Mouse (Mus musculus): ENCODE results near the gene Acp2. TPM values are rescaled to one million over a fixed set of nuclear protein-coding genes. Genes with fewer than 3 reads are reported as not detected.

Gene Acp2
- polyA plus RNA-seq, 1 experiment, result 24.7 TPM

DNA sequence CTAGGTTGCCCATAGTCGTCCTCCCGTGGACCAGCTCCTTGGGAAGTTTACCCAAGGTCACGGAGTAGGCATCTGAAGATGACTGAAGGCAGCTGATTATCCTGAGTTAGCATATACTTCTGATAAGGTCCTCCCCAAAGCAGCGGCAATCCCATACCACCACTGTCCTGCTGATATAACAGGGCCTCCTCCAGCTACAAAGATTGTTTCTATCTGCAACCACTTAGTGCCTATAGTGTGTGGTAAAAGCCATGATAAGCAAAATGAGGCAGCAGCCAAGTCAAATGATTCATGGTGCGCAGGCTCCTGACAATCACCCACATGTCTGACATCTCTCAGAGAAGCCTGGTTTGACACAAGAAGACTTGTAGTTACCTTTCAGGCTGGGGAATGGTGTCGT lies 37.7 kb upstream of the Acp2 start:
- no peak overlapping the region for H3K4me3 ChIP-seq (ENCODE audit: low read depth, low read length)
- H3K36me3 ChIP-seq (ENCODE audit: control insufficient read depth, insufficient read depth, low read length), result peaks cover 71% of the 10 kb centered on the region
- no peaks in the 10 kb centered on the region for H3K27me3 ChIP-seq (ENCODE audit: control insufficient read depth, insufficient read depth, low read length)
- H3K27ac ChIP-seq (ENCODE audit: insufficient read depth, low read depth, low read length), result no peak overlapping the region
- H3K4me1 ChIP-seq (ENCODE audit: control insufficient read depth, insufficient read depth, insufficient read length, low read length), result no peaks in the 10 kb centered on the region
- TF ChIP-seq POLR2A (IDR thresholded peaks at IDR 0.05; ENCODE audit: low read depth, low read length) (no peak), CTCF (IDR thresholded peaks at IDR 0.05; ENCODE audit: extremely low read depth, insufficient read length, insufficient replicate concordance, low read depth, low read length) (no peak)
- 83% methylated on average over 6 of the region's 6 CpGs for WGBS

DNA sequence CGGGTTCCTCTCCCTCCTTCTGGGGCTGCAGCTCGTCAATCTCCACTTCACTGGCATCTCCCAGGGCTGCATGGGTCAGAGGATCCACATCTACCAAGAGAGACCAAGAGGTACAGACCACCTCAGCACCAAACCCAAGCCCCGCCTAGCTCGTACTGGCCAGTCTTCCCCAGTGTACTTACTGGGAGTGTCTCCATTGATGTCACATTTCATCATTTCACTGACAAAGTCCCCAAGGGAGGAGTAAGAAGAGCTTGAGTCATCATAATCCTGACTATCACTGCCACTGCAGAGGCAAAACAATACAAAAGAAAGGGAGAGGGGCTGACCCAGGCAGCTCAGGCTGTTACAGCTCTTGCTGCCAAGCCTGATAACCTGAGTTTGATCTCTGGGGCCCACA lies 35.1 kb upstream of the Acp2 start:
- 82% methylated on average over 4 of the region's 4 CpGs for WGBS

DNA sequence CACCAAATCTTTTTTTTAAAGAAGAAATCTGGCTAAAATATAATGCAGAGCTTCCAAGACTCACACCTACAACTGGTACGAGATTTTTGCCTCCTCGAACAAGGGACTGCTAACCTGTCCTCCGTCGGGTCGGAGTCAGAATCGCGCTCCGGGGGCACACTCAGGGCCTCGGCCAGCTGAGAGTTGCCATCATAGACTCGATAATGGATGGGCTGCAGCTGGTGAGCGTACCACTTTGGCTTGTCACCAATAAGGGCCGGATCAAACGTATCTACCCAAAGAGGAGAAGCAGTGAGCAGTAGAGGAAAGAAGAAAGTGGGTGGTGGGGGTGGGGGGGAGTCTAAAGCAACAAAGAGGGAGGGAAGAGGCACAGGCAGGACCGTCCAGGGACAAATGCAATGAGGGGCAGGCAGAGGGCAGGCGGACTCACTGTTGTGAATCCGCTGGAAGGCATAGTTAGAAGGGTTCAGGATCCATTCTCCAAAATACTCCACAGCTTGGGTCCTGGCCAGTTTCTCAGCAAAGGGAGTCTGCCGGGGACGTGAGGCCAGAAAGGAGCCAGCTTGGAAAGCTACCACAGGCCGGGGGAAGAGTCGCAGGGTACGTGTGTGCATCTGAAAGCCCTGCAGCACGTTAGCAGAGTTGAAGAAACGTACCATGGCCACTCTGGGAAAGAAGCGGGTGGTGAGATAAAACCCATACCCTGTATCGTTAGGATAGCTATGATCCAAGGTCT lies 32.9 kb upstream of the Acp2 start:
- no peak overlapping the region for H3K27ac ChIP-seq (ENCODE audit: insufficient read depth, low read depth, low read length)
- H3K27me3 ChIP-seq (ENCODE audit: control insufficient read depth, insufficient read depth, low read length), result no peaks in the 10 kb centered on the region
- H3K36me3 ChIP-seq (ENCODE audit: control insufficient read depth, insufficient read depth, low read length), result peaks cover 59% of the 10 kb centered on the region
- no peaks in the 10 kb centered on the region for H3K4me1 ChIP-seq (ENCODE audit: control insufficient read depth, insufficient read depth, insufficient read length, low read length)
- TF ChIP-seq POLR2A (IDR thresholded peaks at IDR 0.05; ENCODE audit: low read depth, low read length) (no peak), CTCF (IDR thresholded peaks at IDR 0.05; ENCODE audit: extremely low read depth, insufficient read length, insufficient replicate concordance, low read depth, low read length) (no peak)
- WGBS, result 93% methylated on average over 25 of the region's 25 CpGs
- H3K4me3 ChIP-seq (ENCODE audit: low read depth, low read length), result no peak overlapping the region

More for the DNA sequence above, 35.1 kb upstream of the Acp2 start:
- peaks cover 63% of the 10 kb centered on the region for H3K36me3 ChIP-seq (ENCODE audit: control insufficient read depth, insufficient read depth, low read length)
- TF ChIP-seq POLR2A (IDR thresholded peaks at IDR 0.05; ENCODE audit: low read depth, low read length), result no peak
- TF ChIP-seq CTCF (IDR thresholded peaks at IDR 0.05; ENCODE audit: extremely low read depth, insufficient read length, insufficient replicate concordance, low read depth, low read length), result no peak
- no peaks in the 10 kb centered on the region for H3K4me1 ChIP-seq (ENCODE audit: control insufficient read depth, insufficient read depth, insufficient read length, low read length)
- H3K27me3 ChIP-seq (ENCODE audit: control insufficient read depth, insufficient read depth, low read length), result no peaks in the 10 kb centered on the region
- H3K4me3 ChIP-seq (ENCODE audit: low read depth, low read length), result no peak overlapping the region
- no peak overlapping the region for H3K27ac ChIP-seq (ENCODE audit: insufficient read depth, low read depth, low read length)

DNA sequence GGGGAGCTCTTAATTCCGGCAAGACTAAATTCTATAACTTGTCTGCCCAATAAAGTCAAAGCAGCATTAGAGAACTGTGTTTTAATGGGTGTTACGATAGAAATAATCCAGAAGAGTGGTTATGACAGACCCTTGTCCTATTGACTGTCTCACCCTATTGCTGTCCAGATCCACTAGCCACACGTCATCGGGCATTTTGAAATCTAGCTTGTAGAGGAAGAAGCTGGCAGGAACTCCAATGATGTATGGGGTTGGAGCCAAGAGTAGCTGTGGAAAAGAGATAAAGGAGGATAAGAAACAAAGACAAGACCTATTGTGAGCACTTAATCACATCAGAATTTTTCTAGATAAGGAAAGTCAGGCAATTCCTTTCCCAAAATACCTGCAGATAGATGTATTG lies 27.2 kb upstream of the Acp2 start:
- 91% methylated on average over 4 of the region's 4 CpGs for WGBS
- Histone ChIP-seq H3K27me3 (ENCODE audit: control insufficient read depth, insufficient read depth, low read length) (no peaks in the 10 kb centered on the region), H3K27ac (ENCODE audit: insufficient read depth, low read depth, low read length) (no peak overlapping the region), H3K4me3 (ENCODE audit: low read depth, low read length) (no peak overlapping the region), H3K4me1 (ENCODE audit: control insufficient read depth, insufficient read depth, insufficient read length, low read length) (no peaks in the 10 kb centered on the region), H3K36me3 (ENCODE audit: control insufficient read depth, insufficient read depth, low read length) (peaks cover 47% of the 10 kb centered on the region)
- TF ChIP-seq POLR2A (IDR thresholded peaks at IDR 0.05; ENCODE audit: low read depth, low read length), result no peak
- TF ChIP-seq CTCF (IDR thresholded peaks at IDR 0.05; ENCODE audit: extremely low read depth, insufficient read length, insufficient replicate concordance, low read depth, low read length), result no peak

GRCm38 (mm10) chr2:91176234-91176633 lies 26.5 kb upstream of the Acp2 start:
- no peak overlapping the region for H3K27ac ChIP-seq (ENCODE audit: insufficient read depth, low read depth, low read length)
- H3K4me3 ChIP-seq (ENCODE audit: low read depth, low read length), result no peak overlapping the region
- WGBS, result 79% methylated on average over 6 of the region's 6 CpGs
- H3K27me3 ChIP-seq (ENCODE audit: control insufficient read depth, insufficient read depth, low read length), result no peaks in the 10 kb centered on the region
- H3K4me1 ChIP-seq (ENCODE audit: control insufficient read depth, insufficient read depth, insufficient read length, low read length), result no peaks in the 10 kb centered on the region
- H3K36me3 ChIP-seq (ENCODE audit: control insufficient read depth, insufficient read depth, low read length), result peaks cover 45% of the 10 kb centered on the region
- TF ChIP-seq CTCF (IDR thresholded peaks at IDR 0.05; ENCODE audit: extremely low read depth, insufficient read length, insufficient replicate concordance, low read depth, low read length), result no peak
- no peak for TF ChIP-seq POLR2A (IDR thresholded peaks at IDR 0.05; ENCODE audit: low read depth, low read length)

DNA sequence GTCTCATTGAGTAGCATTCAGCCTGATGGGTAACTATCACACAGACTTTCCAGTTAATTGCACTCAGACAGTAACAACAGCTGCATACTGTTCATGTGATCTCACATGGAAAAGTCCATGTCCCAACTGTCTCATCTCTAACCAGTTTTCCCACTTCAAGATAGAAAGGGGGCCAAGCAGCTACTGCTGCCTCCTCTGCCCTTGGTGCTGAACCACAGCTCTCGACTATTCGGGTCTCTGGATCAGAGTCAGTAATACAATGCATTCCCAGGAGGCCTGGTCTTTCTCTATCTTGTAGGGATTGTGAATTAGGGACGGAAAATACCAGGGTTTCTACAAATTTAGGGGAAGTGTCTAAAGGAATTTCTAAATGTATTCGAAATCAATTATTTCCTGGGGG lies 22.9 kb upstream of the Acp2 start:
- H3K36me3 ChIP-seq (ENCODE audit: control insufficient read depth, insufficient read depth, low read length), result peaks cover 22% of the 10 kb centered on the region
- WGBS, result 74% methylated on average over 4 of the region's 4 CpGs
- no peaks in the 10 kb centered on the region for H3K27me3 ChIP-seq (ENCODE audit: control insufficient read depth, insufficient read depth, low read length)
- TF ChIP-seq POLR2A (IDR thresholded peaks at IDR 0.05; ENCODE audit: low read depth, low read length) (no peak), CTCF (IDR thresholded peaks at IDR 0.05; ENCODE audit: extremely low read depth, insufficient read length, insufficient replicate concordance, low read depth, low read length) (no peak)
- H3K4me1 ChIP-seq (ENCODE audit: control insufficient read depth, insufficient read depth, insufficient read length, low read length), result peaks cover 11% of the 10 kb centered on the region
- no peak overlapping the region for H3K4me3 ChIP-seq (ENCODE audit: low read depth, low read length)
- H3K27ac ChIP-seq (ENCODE audit: insufficient read depth, low read depth, low read length), result no peak overlapping the region

GRCm38 (mm10) chr2:91180706-91181105 lies 22.0 kb upstream of the Acp2 start:
- Histone ChIP-seq H3K4me3 (ENCODE audit: low read depth, low read length) (no peak overlapping the region), H3K27ac (ENCODE audit: insufficient read depth, low read depth, low read length) (no peak overlapping the region), H3K4me1 (ENCODE audit: control insufficient read depth, insufficient read depth, insufficient read length, low read length) (peaks cover 11% of the 10 kb centered on the region), H3K36me3 (ENCODE audit: control insufficient read depth, insufficient read depth, low read length) (peaks cover 17% of the 10 kb centered on the region), H3K27me3 (ENCODE audit: control insufficient read depth, insufficient read depth, low read length) (no peaks in the 10 kb centered on the region)
- TF ChIP-seq CTCF (IDR thresholded peaks at IDR 0.05; ENCODE audit: extremely low read depth, insufficient read length, insufficient replicate concordance, low read depth, low read length), result no peak
- no peak for TF ChIP-seq POLR2A (IDR thresholded peaks at IDR 0.05; ENCODE audit: low read depth, low read length)
- WGBS, result 74% methylated on average over 5 of the region's 5 CpGs

All from small intestine, adult 2 months (tissue).